Mouse (Mus musculus): Measurements from ENCODE around the gene Ddx54. TPM values are rescaled to one million over a fixed set of nuclear protein-coding genes. Genes with fewer than 3 reads are reported as not detected.

Gene Ddx54
- polyA plus RNA-seq, 1 experiment from 2014 or later: 44.6 TPM

DNA sequence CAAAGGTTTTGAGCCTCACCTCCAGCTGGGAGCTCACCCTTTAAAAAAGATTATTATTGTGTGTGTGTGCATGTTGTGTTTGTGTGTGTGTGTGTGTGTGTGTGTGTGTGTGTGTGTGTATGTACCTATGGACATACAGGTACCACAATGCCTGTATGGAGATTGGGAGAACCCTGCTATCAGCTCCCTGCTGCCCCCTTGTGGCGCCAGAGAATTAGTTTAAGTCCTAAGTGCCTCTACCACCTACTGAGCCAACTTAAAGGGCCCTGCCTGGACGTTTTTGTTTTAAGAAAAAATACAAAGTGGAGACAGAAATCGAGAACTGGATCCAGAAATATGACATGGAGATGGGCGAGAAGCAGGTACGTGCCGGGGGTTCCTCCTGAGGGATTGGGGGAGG, 7.7 kb upstream of the Ddx54 start:
- peaks cover 13% of the 10 kb centered on the region for H3K4me1 ChIP-seq (replicated peaks)
- H3K27ac ChIP-seq (replicated peaks): peak overlapping the region; percentile 76
- H3K36me3 ChIP-seq: peaks cover 9% of the 10 kb centered on the region; the same call in 1 of the 2 replicates
- 1% methylated on average over 6 of the region's 6 CpGs for WGBS
- peak; percentile 38; the same call in 1 of the 2 replicates for ATAC-seq (ENCODE audit: low read depth)
- no peaks in the 10 kb centered on the region for H3K9me3 ChIP-seq
- peak overlapping the region; percentile 67; the same call in 1 of the 2 replicates for H3K9ac ChIP-seq
- H3K27me3 ChIP-seq: no peaks in the 10 kb centered on the region
- H3K4me2 ChIP-seq: peak overlapping the region; percentile 64
- peak overlapping the region; percentile 34 for H3K4me3 ChIP-seq

DNA sequence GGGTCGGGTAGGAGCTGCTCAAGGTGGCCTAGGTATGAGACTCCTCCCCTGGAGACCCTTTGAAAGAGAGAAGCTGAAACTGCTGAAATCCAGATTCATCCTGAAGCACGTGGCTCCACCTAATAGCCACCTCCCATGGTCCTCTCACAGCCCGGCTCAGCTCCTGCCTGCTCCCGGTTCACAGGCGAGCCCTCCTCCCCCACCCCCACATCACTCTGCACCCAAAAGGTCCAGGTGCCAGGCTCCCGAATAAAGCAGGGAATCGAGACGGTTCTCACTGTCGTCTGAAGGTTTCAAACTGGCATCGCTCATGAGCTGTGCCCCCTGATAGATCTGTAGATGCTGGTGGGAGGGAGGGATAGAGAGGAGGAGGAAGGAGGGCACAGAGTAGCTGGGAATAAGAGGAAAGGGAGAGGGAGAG, 7.3 kb upstream of the Ddx54 start:
- peak overlapping the region; percentile 34 for H3K4me3 ChIP-seq
- ATAC-seq (ENCODE audit: low read depth): peak; percentile 59
- H3K9me3 ChIP-seq: no peaks in the 10 kb centered on the region
- H3K27ac ChIP-seq (replicated peaks): peak overlapping the region; percentile 76
- H3K36me3 ChIP-seq: peaks cover 9% of the 10 kb centered on the region; the same call in 1 of the 2 replicates
- peak overlapping the region; percentile 64 for H3K4me2 ChIP-seq
- 1% methylated on average over 10 of the region's 10 CpGs for WGBS
- peak overlapping the region; percentile 67 for H3K9ac ChIP-seq
- H3K4me1 ChIP-seq (replicated peaks): peaks cover 18% of the 10 kb centered on the region
- no peaks in the 10 kb centered on the region for H3K27me3 ChIP-seq

DNA sequence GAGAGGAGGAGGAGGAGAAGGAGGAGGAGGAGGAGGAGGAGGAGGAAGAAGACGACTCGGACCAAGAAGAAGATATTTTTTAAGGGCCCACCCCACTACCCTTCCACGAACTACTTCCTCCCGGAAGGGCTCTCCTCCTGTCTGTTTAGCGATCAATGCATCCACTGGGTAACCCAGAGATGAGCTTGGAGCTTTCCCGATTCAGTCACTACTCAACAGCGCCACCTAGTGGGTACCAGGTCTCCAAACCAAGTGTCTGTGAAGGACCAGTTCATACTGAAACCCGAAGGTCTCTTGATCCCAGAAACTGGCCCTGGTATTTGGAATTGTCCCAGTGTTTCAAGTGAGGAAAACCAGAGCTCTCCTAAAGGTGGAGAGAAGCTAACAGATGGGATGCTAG, 6.9 kb upstream of the Ddx54 start:
- Histone ChIP-seq H3K4me3 (peak overlapping the region; percentile 34), H3K36me3 (peaks cover 9% of the 10 kb centered on the region; the same call in 1 of the 2 replicates), H3K9ac (peak overlapping the region; percentile 67), H3K4me1 (replicated peaks) (peaks cover 22% of the 10 kb centered on the region), H3K27me3 (no peaks in the 10 kb centered on the region), H3K9me3 (no peaks in the 10 kb centered on the region), H3K27ac (replicated peaks) (peak overlapping the region; percentile 76), H3K4me2 (peak overlapping the region; percentile 64)
- ATAC-seq (ENCODE audit: low read depth): peak; percentile 77
- 3% methylated on average over 8 of the region's 8 CpGs for WGBS

DNA sequence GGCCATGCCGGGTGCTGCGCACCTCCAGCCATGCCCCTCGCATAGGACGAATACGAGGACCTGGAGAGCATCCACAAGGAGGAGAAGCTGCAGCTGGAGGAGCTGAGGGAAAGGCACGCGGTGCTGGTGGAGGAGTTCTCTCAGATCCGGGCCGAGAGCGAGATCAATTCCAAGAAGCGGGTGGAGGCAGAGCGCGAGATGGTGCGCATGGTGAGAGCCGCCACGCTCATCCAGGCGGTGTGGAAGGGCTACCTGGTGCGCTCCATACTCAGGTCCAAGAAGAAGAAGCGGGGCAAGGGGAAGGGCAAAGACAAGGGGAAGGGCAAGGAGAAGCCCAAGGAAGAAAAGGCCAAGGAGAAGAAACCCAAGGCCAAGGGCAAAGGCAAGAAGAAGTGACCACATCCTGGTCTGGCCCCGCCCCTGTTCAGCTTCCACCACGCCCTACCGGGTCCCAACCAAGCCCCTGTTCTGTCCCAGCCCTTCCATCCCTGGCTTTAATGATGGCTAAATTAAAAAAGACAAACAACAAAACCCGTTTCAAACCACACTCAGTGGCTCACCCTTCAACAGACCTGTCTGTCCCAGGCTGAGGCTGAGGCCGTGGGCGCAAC, 5.8 kb upstream of the Ddx54 start:
- no peak overlapping the region for H3K4me2 ChIP-seq
- 68% methylated on average over 25 of the region's 25 CpGs for WGBS
- H3K4me1 ChIP-seq (replicated peaks): peaks cover 32% of the 10 kb centered on the region

DNA sequence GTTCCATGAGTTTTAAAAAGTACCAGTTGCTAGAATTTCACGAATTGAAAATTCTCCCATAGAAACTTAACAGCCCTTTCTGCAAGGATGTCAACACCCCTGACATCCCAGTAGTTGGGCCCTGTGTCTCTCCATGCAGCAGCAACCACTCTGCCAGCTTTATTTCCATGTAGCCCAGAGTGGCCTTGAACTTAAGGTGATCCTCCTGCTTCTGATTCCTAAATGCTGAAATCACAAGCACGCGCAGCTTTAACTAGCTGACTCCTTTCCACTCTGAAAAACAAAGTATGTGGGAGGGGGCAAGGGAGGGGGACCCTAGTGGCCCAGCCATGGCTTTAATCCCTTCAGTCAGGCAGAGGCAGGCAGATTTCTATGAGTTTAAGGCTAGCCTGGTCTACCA, 5.2 kb upstream of the Ddx54 start:
- Histone ChIP-seq H3K36me3 (peaks cover 9% of the 10 kb centered on the region; the same call in 1 of the 2 replicates), H3K27ac (replicated peaks) (no peak overlapping the region), H3K4me3 (no peak overlapping the region), H3K27me3 (no peaks in the 10 kb centered on the region), H3K4me1 (replicated peaks) (peaks cover 34% of the 10 kb centered on the region), H3K9ac (no peak overlapping the region), H3K9me3 (no peaks in the 10 kb centered on the region), H3K4me2 (no peak overlapping the region)
- ATAC-seq (ENCODE audit: low read depth): no peak
- WGBS: 82% methylated on average over 3 of the region's 3 CpGs

More for the DNA sequence above, 5.8 kb upstream of the Ddx54 start:
- H3K9me3 ChIP-seq: no peaks in the 10 kb centered on the region
- ATAC-seq (ENCODE audit: low read depth): no peak
- H3K4me3 ChIP-seq: no peak overlapping the region
- no peaks in the 10 kb centered on the region for H3K27me3 ChIP-seq
- peaks cover 9% of the 10 kb centered on the region; the same call in 1 of the 2 replicates for H3K36me3 ChIP-seq
- no peak overlapping the region for H3K9ac ChIP-seq
- no peak overlapping the region for H3K27ac ChIP-seq (replicated peaks)

DNA sequence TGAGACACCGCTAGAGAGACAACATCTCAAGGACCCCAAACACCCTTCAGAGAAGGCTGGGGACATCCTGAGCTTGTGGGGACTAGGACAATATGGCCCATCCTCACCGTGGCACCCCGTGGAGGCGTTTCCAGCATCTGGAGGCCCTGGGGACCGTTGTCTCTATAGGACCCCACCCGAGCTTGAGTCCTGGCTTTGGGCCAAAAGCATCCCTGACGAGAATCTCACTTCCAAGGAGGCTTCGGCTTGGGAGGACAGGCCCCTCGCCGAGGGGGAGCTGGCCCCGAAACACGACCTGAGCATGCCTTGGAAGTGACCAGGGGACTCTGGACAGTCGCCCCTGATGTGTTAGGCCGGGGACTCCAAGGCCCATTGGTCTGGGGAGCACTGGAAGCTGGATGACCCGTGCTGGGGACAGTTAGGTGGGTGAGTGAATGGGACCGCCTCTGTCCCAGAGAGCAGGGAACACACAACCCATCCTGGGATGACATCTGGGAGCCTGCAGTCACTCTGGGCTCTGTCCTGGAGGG, 3.2 kb upstream of the Ddx54 start:
- Histone ChIP-seq H3K4me1 (replicated peaks) (peaks cover 42% of the 10 kb centered on the region), H3K9me3 (no peaks in the 10 kb centered on the region), H3K36me3 (peaks cover 9% of the 10 kb centered on the region; the same call in 1 of the 2 replicates), H3K4me2 (no peak overlapping the region), H3K27me3 (no peaks in the 10 kb centered on the region), H3K9ac (0 out of 2 replicates have a peak overlapping the region, but pooled peaks have one; percentile 38), H3K4me3 (no peak overlapping the region), H3K27ac (replicated peaks) (no peak overlapping the region)
- ATAC-seq (ENCODE audit: low read depth): no peak
- 83% methylated on average over 16 of the region's 16 CpGs for WGBS

DNA sequence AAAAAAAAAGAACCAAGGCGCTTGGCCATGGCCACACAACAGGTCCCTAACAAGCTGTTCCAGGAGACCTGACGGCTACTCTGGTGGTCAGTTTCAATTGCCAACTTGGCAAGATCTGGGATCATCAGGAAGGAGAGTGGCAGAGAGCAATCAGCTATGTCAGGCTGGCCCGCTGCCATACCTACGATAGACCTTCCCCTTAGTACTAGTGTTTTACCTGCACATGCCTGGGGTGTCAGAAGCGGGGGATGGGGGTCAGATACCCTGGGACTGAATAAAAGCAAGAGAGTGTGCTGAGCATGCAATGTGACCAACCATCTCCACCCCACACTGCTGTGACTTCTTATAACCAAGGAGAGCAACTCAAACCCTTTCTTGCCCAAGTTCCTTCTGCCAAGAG, 1.6 kb upstream of the Ddx54 start:
- no peak overlapping the region for H3K27ac ChIP-seq (replicated peaks)
- H3K4me1 ChIP-seq (replicated peaks): peaks cover 36% of the 10 kb centered on the region
- WGBS: 97% methylated on average over 5 of the region's 5 CpGs
- H3K4me3 ChIP-seq: peak overlapping the region; percentile 52; the same call in 1 of the 2 replicates
- ATAC-seq (ENCODE audit: low read depth): no peak
- H3K9ac ChIP-seq: peak overlapping the region; percentile 75
- H3K36me3 ChIP-seq: peaks cover 12% of the 10 kb centered on the region
- no peaks in the 10 kb centered on the region for H3K27me3 ChIP-seq
- H3K4me2 ChIP-seq: peak overlapping the region; percentile 96
- H3K9me3 ChIP-seq: no peaks in the 10 kb centered on the region

DNA sequence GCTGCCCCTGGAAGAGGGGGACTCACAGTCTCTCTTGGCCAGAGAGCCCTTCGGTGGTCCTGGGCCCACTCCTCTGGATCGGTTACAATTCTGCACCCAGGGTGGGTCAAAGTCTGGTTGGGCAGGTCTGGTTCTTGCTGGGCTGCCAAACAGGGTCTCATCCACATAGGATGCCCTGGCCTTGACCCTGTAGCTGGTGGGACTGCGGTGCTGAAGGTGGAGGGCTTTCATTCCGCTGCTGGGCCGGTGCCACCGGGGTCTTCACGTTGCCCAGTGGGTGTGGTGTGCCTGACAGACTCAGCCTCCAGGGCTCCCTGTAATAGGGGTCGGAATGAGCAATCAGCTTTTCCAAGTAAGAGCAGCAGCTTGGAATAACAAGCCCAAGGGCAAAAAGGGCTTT, 1.1 kb upstream of the Ddx54 start:
- Histone ChIP-seq H3K4me3 (peak overlapping the region; percentile 52), H3K9me3 (no peaks in the 10 kb centered on the region), H3K4me2 (peak overlapping the region; percentile 96), H3K27ac (replicated peaks) (peak overlapping the region; percentile 91), H3K4me1 (replicated peaks) (peaks cover 36% of the 10 kb centered on the region), H3K27me3 (no peaks in the 10 kb centered on the region), H3K9ac (peak overlapping the region; percentile 75), H3K36me3 (peaks cover 18% of the 10 kb centered on the region)
- ATAC-seq (ENCODE audit: low read depth): no peak
- WGBS: 44% methylated on average over 8 of the region's 8 CpGs

DNA sequence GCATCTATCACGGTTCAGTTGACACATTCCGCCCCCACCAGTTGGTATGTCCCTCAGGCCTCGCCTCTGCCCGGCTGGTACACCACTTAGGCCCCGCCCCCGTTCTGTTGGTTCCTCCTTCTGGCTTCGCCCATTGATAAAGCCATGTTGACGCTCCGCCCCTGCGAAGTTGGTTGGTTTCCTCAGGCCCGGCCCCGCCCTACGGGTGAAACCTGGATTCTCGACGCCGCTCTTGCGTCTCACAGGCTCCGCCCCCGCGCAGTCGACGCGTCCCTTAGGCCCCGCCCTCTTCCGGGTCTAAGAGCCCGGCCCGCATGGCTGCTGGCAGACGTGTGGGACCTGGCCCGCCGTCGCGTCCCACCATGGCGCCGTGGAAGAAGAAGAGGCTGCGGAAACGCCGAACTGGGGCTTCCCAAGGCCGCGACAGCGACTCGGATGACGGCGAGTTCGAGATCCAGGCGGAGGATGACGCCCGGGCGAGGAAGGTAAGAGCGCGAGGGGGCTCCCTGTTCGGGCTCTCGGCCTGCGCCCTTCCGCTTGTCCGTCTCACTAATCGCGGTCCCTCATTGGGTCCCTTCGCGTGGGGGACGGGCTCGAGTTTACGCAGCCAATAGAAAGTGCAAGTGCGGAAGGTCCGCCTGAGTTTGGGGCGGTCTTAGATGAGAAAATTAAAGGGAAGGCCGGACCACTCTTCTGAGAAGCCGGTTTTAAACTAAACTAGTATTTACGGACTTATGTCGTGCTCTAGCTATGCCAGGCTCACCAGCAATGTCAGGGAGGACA, 474 bp downstream of the Ddx54 start:
- Histone ChIP-seq H3K27ac (replicated peaks) (peak overlapping the region; percentile 91), H3K4me3 (peak overlapping the region; percentile 52), H3K4me2 (peak overlapping the region; percentile 96), H3K36me3 (peaks cover 32% of the 10 kb centered on the region), H3K27me3 (no peaks in the 10 kb centered on the region), H3K9me3 (no peaks in the 10 kb centered on the region), H3K9ac (peak overlapping the region; percentile 77), H3K4me1 (replicated peaks) (peaks cover 36% of the 10 kb centered on the region)
- peak; percentile 95 for ATAC-seq (ENCODE audit: low read depth)
- under 1% methylated on average over 69 of the region's 69 CpGs for WGBS

DNA sequence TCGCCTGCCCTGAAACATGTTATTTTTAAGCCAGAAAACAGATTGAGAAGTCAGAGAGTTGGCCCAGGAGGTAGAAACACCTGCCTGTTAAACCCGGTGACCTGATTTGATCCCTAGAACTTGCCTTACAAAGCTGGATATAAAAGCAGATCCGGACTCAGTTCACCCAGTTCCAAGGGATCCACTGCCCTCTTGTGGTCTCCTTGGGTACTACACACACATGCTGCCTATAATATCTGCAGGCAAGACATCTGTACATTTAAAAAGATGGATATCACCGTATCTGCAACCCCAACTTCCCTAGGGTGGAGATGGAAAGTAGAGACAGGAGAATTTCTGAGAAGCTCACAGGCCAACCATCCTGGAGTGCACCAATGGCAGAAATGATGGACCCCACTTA, 3.4 kb downstream of the Ddx54 start:
- Histone ChIP-seq H3K9me3 (no peaks in the 10 kb centered on the region), H3K4me3 (no peak overlapping the region), H3K4me2 (no peak overlapping the region), H3K27me3 (no peaks in the 10 kb centered on the region), H3K36me3 (peaks cover 54% of the 10 kb centered on the region), H3K9ac (no peak overlapping the region), H3K4me1 (replicated peaks) (peaks cover 18% of the 10 kb centered on the region), H3K27ac (replicated peaks) (no peak overlapping the region)
- WGBS: 96% methylated on average over 4 of the region's 4 CpGs
- no peak for ATAC-seq (ENCODE audit: low read depth)

DNA sequence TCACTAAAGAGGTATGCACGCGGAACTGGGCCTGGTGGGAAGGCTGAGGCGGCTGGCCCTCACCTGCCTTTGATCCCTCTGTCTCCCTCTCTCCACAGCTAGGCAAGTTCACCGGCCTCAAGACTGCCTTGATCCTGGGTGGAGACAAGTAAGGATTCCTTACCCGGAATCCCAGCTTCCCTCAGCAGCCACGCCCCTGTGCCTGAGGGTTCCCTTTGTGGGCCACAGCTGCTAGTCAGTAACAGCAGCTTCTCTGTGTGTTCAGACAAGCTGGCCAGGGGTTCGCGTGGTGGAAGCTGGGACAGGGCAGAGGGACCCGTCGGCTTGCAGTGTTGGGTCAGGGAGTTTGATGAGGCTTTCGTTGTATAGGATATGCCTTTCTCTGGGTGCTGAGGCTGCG, 6.2 kb downstream of the Ddx54 start:
- WGBS: 86% methylated on average over 12 of the region's 12 CpGs
- peaks cover 83% of the 10 kb centered on the region for H3K36me3 ChIP-seq

DNA sequence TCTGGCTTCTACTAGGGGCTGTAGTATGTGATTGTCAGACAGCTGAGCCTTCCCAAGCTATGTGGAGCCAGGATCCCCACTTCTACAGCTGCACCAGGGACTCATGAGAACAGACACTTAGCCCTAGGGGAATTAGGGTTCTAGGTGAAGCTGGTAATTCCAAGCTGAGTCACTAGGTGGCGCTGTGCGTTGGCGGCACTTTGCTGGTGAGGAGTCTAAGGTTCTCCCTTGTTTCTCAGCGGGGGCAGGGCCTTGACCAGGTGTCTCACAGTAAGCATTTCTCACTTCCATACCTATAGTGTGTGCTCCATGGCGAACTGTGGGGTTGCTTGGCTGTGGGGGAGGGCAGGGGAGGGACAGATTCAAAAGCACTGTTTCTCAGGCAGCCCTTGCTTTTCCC, 6.7 kb downstream of the Ddx54 start:
- Histone ChIP-seq H3K9me3 (no peaks in the 10 kb centered on the region), H3K9ac (no peak overlapping the region), H3K4me1 (replicated peaks) (peaks cover 8% of the 10 kb centered on the region), H3K27ac (replicated peaks) (no peak overlapping the region), H3K36me3 (peaks cover 87% of the 10 kb centered on the region), H3K4me2 (no peak overlapping the region), H3K27me3 (no peaks in the 10 kb centered on the region), H3K4me3 (no peak overlapping the region)
- no peak for ATAC-seq (ENCODE audit: low read depth)
- 13% methylated on average over 5 of the region's 5 CpGs for WGBS

More for the DNA sequence above, 6.2 kb downstream of the Ddx54 start:
- H3K4me3 ChIP-seq: no peak overlapping the region
- no peaks in the 10 kb centered on the region for H3K9me3 ChIP-seq
- no peaks in the 10 kb centered on the region for H3K27me3 ChIP-seq
- peaks cover 13% of the 10 kb centered on the region for H3K4me1 ChIP-seq (replicated peaks)
- H3K27ac ChIP-seq (replicated peaks): no peak overlapping the region
- no peak overlapping the region for H3K9ac ChIP-seq
- ATAC-seq (ENCODE audit: low read depth): no peak
- no peak overlapping the region for H3K4me2 ChIP-seq

Data from neural tube, embryonic 13.5 days (tissue).